Mouse (Mus musculus) C2C12 (cell line): ENCODE data around the gene Ell.

ENCODE experiments used
- CEBPB ChIP-seq: IDR thresholded peaks from one replicate; pipeline ENCODE4 v1.6.1; 2011; ENCODE audit warnings: low read depth, mild to moderate bottlenecking, control low read depth, moderate library complexity
- CTCF ChIP-seq: IDR thresholded peaks from one replicate; pipeline ENCODE4 v1.5.1; 2011; ENCODE audit not compliant: control insufficient read depth, insufficient read depth, insufficient read length
- MAX ChIP-seq: IDR thresholded peaks from one replicate; pipeline ENCODE4 v1.6.1; 2011; ENCODE audit warnings: mild to moderate bottlenecking, control low read depth
- MYOG ChIP-seq: IDR thresholded peaks from one replicate; pipeline ENCODE4 v1.6.1; 2011; ENCODE audit not compliant: control insufficient read depth, insufficient read length; ENCODE audit errors: extremely low read depth

GRCm38 (mm10) chr8:70493692-70494415 lies 45.4 kb upstream of the Ell start:
- TF ChIP-seq CTCF = no peak
- TF ChIP-seq MAX = no peak
- TF ChIP-seq CEBPB = no peak
- TF ChIP-seq MYOG = no peak
